Mouse (Mus musculus): ENCODE measurements around the gene Smyd4.

- TF ChIP-seq CTCF (IDR thresholded peaks at IDR 0.05; ENCODE audit: insufficient read depth, low read depth, low read length) = no peak
- TF ChIP-seq POLR2A (IDR thresholded peaks at IDR 0.05; ENCODE audit: insufficient read depth, low read depth, low read length) = no peak
Observed at GRCm38 (mm10) chr11:75323326-75323737, 24.9 kb upstream of the Smyd4 start.
